Mouse (Mus musculus) spleen, postnatal 10 days (tissue): ENCODE results near the gene Rev1.

Source experiments
- DNase-seq, 2 experiments: peaks; one replicate each; pipeline ENCODE4 v3.0.0; 2021 to 2022; ENCODE audit warnings: low spot score in 2 of 2

Rev1 gene

DNA sequence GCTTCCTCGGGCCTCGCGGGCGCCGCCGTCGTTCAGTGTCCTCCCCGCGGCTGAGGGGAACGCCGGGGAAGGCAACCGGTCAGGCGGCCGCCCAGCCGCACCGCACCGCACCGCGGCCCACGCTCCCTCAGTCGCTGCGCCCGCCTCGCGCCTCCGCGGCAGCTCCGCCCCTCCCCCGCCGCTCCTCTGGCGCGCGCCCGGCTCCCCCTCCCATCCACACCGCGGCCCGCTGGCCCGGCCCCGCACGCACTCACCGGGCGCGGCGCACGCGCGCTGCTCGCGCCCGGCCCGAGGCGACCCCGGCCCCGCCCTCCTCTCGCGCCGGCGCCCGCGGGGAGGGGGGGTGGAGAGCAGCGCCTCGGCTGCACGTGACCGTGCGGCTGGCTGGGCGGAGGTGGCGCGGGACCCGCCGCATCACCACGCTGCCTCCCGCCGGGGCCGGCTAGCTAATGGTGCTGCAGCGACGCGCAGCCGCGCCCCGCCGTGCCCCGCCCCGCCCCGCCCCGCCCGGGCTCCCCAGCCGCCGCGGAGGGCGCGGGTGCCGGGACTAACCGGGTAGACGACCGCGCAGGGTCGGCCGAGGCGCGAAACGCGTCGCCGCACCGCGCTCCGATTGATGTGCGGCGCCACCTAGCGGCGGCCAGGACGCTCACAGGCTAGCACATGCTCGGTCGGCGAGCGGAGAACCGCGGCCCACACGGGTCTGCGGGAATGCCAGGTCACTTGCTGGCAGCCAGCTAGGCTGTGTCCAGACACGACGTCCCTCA, at the start of gene Rev1:
TSS of gene Rev1 (minus strand) at position 301 of the 767 bp plus-strand sequence.
- peak; percentile 91 for DNase-seq

DNA sequence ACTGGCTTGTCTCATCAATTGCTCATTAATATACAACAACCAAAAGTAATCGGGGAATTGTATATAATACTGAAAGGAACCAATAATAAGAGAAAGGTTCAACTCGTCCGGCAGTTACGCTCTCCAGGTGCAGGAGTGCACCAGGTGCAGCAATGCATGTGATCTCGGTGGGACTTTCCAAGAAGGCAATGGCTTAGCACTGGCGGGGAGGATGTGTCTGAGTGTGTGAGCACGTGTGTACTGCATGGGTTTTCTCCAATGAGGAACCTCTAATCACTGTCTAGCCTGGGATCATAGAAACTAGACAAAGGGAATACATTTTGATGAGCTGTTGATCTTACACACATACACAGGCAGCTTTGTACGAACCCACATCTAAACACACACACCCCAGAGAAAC, 49.3 kb upstream of the Rev1 start:
- no peak for DNase-seq

DNA sequence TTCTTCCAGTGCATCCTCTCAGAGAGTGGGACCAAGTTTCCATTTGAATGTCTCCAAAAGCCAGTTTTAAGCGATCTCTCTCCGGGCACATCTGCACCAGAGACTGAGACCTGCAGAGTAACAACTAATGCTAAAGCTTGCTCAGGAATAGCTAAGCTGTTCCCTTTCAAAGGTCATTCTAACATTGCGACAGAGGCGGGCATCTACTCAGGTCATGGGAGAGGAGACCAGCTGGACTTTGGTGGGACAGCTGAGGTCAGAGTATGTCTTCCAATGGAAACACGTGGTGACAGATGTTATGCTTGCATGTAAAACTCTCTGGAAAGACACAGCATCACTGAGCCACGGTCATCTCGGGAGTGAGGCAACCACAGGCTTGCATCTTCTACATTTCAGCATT, 46.5 kb upstream of the Rev1 start:
- DNase-seq = no peak

DNA sequence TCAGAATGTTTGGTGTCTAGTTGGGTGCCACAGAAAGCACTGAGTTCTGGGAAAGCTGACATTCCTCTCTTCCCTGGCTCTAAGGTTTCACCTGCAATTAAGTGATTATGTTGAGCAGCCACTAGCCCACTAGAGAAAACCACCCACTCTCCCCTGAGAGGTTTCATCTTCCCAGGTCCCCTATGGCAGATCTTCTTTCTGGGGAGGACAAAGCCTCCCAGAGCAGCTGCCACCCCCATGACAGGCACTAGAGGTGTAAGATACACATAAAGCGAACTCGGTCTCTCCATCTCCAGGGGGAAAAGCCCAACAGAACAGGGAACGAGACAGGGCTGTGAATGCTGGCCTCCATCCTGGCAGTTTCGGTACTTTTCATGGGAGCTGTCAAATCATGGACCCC, 42.3 kb upstream of the Rev1 start:
- no peak for DNase-seq

DNA sequence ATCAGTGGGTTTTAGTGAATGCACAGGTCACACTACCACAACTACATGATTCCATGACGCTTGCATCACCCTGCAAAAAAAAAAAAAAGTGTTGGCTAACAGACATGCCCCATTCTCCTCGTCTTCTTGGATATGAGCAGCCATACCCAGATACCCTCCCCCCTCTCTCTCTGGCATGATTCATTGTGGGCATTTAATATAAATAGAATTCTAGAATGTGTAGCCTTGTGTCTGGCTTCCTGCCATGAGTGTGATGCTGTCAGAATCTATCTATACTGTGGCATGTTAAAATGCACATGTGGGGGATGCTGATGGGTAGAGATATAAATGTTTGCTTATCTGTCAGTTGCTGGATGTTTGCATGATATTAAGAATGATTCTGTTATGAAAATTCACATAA, 36.1 kb upstream of the Rev1 start:
- DNase-seq = no peak

DNA sequence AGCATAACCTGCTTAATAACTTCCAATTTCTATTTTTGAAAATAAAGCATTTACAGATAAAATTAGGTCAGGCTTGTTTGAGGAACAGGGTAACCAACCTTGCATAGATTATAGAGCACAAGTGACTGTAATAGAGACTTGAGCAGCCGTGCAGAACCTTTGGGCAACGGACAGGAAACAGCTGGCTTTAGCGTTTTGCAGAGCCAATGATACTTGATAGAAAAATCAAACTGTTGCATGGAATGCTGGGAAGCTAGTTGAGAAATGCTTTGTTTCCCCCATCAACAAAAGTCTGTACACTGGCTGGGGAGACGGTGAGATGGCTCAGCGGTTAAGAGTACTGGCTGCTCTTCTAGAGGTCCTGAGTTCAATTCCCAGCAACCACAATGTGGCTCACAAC, 20.5 kb upstream of the Rev1 start:
- peak in 1 of 2 experiments; percentile 23 for DNase-seq

DNA sequence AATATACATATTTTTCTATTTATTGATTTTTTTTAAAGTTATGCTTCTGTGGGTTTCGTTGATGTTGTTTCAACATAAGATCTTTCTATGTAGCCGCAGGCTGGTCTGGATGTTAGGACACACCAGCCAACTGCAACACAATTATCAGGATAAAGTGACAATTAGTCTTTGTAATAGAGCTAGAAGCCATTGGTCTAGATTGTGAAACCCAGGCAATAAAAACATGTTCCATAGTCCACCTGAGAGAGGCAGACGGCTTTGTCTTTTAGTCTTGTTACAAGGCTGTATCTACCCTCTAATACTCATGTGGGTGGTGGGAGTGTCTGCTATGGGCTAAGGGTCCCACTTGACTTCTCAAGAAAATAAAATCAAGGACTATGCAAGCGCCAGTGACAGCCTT, 16.4 kb upstream of the Rev1 start:
- DNase-seq = no peak

- no peak for DNase-seq
Measured at GRCm38 (mm10) chr1:38141371-38141770, 11.8 kb upstream of the Rev1 start.

- DNase-seq = peak in 1 of 2 experiments; percentile 31
Measured at GRCm38 (mm10) chr1:38140911-38141310, 11.3 kb upstream of the Rev1 start.

DNA sequence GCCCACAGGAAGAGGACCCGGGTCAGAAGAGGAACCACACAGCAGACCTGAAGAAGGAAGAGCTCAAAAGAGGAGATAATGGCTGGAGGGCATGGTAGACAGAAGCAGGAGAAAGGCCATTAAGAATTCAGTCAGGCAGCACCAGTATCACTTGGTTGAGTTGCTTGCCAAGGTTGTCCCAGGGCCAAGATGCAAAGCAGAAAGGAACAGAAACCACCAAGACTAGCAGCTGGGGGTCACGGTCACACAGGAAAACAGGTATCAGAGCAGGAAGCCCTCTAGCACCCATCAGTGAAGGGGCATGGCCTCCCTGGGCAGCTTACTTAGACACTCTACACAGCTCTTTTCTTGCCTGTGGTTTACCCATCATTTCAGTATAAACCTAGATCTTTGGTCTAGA, 9.8 kb upstream of the Rev1 start:
- peak in 1 of 2 experiments; percentile 51 for DNase-seq

DNA sequence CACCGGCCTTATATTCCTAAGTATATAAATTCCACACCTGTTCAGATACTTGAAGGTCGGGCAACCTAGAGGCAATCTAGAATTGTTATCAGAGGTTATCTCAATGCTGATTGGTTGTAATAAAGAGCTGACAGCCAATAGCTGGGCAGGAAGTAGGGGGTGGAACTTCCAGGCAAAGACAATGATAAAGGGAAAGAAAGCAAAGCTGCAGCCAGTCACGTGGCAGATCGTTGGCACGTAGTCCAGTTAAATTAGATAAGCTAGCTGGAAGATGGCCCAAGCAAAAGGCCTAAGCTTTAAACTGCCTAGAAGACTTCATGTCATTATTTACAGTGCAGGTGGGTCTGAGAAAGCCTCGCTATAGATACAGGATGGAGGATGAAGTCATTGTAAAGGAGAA, 3.3 kb upstream of the Rev1 start:
- no peak for DNase-seq

DNA sequence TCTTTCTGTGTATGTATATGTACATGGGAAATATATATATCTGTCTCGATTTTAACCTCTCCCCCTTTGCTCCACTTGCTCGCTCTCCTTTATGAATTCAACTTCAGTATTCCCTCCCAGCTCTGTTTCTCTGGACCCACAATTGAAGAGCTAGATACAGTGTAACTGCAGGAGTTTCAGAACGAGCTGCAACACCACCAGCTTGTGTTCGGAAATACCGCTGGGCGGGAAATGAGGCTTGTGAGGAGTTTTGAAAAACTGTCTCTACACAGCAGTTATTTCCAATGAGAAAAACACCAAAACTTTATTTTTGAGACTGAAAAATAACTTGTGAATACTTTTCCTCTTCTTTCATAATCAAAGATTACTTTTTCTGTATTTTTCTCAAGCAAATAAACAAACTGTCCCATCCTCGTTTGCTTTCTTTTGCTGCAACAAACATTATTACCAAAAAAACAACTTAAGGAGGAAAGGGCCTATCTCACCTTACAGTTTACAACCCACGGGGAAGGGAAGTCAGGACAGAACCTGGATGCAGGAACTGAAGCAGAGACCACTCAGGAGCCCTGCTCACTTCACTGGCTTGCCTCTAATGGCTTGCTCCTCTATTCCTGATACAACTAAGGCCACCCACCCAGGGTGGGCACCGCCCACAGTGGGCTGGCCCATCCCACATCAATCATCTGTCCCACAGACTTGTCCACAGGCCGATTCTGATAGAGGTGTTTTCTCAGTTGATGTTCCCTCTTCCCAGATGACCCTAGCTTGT, 1.3 kb upstream of the Rev1 start:
- peak; percentile 42 to 68 for DNase-seq

DNA sequence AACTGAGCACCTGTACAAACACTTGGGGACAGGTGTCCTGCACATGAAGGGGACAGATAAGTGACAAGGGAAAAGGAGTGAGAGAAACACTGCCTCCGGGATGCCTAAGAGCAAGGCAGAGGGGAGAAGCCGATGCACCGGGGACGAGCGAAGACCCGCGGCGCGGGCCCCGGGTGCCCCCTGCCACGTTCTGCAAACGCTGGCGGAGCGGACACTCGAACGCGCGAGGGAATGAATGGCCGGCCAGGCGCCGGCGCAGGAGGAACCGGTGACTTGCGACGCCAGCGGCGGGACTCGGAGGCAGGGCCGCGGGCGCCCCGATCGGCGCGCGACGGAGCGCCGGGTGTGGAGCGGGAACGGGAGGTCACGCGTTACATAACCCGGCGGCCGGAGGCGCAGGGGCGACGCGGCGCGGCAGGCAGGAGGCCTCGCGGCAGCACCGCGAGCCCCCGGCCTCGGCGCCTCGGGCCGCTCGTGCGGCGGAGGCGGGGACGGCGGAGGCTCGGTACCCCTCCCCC, 623 bp downstream of the Rev1 start:
- DNase-seq = peak; percentile 64 to 70

DNA sequence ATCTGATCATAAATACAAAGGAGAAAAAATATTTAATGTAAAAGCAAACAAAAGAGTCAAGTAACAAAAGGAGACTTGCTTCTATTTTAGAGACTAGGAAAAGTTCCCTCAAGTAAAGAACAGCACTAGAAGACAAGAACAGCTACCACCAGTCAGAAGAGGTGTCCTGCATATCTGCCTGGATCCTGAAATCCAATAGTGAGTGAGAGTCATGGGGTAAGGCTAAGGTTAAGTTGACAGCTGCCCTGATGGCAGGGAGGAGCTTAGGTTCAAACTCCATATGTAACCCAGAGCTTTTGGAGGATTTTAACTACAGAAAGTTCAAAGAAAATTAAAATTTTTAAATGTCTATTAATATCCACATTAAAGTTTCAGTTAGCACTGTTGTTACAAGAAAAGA, 2.6 kb downstream of the Rev1 start:
- no peak for DNase-seq

DNA sequence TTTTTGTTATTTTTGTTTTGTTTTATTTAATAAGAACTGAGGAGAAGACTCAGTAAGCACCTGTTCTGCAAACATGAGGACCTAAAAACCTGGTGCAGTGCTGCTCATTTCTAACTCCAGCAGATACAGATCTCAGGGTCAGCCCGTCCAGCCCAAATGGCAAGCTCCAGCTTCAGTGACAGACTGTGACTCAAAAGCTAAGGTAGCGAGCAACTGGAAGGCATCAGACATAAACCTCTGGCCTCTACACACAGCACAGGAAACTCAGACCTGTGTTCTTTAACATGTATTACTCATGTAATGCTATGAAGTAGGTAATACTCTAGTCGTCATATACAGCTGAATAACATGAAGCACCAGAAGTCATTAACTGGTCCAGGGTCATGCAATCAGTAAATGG, 3.2 kb downstream of the Rev1 start:
- DNase-seq = no peak

GRCm38 (mm10) chr1:38124261-38124660, 5.3 kb downstream of the Rev1 start:
- DNase-seq = no peak

- no peak for DNase-seq
Measured at GRCm38 (mm10) chr1:38120877-38121276, 8.7 kb downstream of the Rev1 start.

DNA sequence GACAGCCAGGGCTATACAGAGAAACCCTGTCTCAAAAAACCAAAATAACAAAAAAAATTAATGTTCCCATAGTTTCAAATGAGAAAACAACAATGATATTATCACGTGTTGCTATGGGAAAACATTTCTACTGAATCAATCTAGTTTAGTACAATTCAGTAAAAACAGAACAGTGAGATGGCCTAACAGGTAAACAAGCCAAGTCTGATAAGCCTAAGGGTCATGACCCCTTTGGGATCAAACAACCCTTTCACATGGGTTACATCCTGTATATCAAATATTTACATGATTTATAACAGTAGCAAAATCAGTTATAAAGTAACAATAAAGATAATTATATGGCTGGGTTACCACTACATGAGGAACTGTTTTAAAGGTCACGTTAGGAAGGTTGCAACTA, 11.0 kb downstream of the Rev1 start:
- DNase-seq = no peak

DNA sequence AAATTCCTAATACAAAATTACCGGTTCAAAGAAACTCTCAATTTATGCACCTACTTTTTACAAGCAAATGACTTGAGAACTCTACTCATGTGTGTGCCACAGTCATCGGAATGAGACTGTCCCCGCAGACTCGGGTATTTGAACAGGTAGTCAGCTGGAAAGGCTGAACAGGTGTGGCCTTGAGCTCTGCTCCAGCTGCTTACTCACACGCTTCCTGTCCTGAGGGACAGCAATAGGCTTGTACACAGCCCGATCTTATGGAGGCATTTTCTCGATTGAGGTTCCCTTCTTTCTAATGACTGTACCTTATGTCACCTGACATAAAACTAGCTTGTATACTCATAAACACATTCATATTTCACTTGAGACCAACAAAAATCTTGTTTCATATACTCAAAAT, 19.8 kb downstream of the Rev1 start:
- DNase-seq = no peak

DNA sequence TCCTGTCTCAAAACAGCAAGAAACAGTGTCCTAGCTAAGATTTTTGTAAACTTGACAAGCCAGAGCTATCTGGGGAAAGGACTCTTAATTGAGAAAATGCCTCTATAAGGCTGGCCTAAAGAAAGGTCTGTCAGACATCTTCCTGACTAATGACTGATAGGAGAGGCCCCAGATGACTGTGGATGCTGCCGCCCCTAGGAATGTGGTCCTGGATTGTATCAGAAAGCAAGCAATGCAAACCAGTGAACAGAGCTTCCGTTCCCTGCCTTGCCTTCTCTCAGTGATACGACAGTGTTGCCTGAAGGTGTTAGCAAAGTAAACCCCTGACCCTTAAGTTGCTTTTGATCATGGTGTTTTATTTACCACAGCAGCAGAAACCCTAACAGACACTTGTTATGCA, 25.8 kb downstream of the Rev1 start:
- DNase-seq = no peak

- DNase-seq = no peak
Measured at GRCm38 (mm10) chr1:38103214-38103613, 26.4 kb downstream of the Rev1 start.

DNA sequence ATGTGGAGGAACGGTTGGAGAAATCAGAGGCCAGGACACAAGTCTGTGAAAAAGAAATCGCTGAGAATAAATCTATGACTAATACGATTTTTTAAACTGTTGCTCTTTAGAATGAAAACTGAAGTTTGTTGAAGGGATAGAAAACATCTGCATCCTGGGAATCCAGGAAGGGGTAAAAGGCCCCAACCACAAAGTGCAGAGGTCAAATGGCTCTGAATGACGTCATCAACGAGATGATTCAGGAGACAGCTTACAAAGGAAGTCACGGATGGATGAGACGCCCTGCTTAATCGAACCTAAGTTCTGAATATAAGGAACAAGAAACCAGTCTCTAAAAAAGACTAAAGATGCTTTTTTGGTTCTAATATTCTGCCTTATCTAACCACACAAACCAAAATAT, 48.3 kb downstream of the Rev1 start:
- no peak for DNase-seq

GRCm38 (mm10) chr1:38071326-38071725, 58.3 kb downstream of the Rev1 start:
- no peak for DNase-seq
